Mouse (Mus musculus): ENCODE results near the gene Rnf169. TPM values are rescaled to one million over a fixed set of nuclear protein-coding genes. Genes with fewer than 3 reads are reported as not detected.

Rnf169 gene
- polyA plus RNA-seq, 1 experiment from 2014 or later: 2.8 TPM

DNA sequence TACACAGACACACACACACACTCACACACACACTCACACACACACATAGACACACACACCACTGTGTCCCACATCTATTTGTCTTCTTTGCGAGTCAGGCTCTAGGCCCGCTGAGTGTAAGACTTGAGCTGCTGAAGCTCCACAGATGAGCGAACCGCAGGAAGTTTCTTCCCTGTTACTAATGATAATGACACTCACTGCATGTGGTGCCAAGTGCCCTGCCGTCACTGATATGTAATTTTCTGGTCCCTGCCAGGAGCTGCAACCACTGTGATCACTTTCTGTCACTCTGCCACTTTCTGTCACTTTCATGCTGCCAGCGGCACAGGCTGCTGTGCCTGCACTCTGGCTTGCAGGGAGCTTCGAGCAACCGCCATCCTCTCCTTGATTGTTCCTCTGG, 31.8 kb upstream of the Rnf169 start:
- Histone ChIP-seq H3K36me3 (replicated peaks; ENCODE audit: insufficient read depth, low read length) (no peaks in the 10 kb centered on the region), H3K9ac (replicated peaks) (no peak overlapping the region), H3K4me1 (ENCODE audit: insufficient read depth) (0 out of 2 replicates have a peak, but pooled peaks cover 7% of the 10 kb centered on the region), H3K9me3 (ENCODE audit: low read length) (no peaks in the 10 kb centered on the region), H3K4me2 (ENCODE audit: low read depth, low read length) (no peak overlapping the region), H3K27me3 (ENCODE audit: insufficient read depth, low read length) (peaks cover 29% of the 10 kb centered on the region), H3K4me3 (ENCODE audit: low read depth, low read length) (no peak overlapping the region), H3K27ac (ENCODE audit: low read depth) (no peak overlapping the region)
- TF ChIP-seq CTCF (IDR thresholded peaks at IDR 0.05; ENCODE audit: low read depth) (no peak), EP300 (IDR thresholded peaks at IDR 0.05; ENCODE audit: low read depth) (no peak)
- DNase-seq: no peak
- whole genome bisulfite sequencing (ENCODE audit: insufficient replicate concordance): 61% methylated on average over 8 of the region's 8 CpGs
- no peak for ATAC-seq

DNA sequence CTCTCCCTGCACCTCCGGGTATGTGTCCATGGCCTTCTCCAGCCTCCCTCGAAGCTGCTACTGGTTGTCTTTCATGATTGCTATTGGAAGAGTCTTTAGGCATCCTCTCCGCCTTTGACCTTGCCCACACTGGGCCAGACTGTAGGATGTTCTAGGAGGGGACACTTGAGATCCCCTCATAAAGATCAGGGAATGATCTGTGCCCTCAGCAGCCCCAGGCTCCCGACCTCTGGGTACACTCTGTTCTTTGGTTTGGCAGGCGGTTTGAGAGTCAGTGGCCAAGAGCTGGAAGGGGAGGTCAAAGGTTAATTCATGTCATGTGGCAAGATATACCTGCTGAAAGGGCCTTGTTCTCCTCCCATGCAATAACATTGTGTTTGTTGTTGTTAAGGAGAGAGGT, 30.5 kb upstream of the Rnf169 start:
- 35% methylated on average over 5 of the region's 5 CpGs for WGBS (ENCODE audit: insufficient replicate concordance)
- no peaks in the 10 kb centered on the region for H3K9me3 ChIP-seq (ENCODE audit: low read length)
- H3K4me3 ChIP-seq (ENCODE audit: low read depth, low read length): no peak overlapping the region
- H3K4me1 ChIP-seq (ENCODE audit: insufficient read depth): peaks cover 10% of the 10 kb centered on the region; the same call in 1 of the 2 replicates
- H3K4me2 ChIP-seq (ENCODE audit: low read depth, low read length): no peak overlapping the region
- DNase-seq (no peak), ATAC-seq (peak; percentile 59; the same call in 1 of the 2 replicates)
- TF ChIP-seq CTCF (IDR thresholded peaks at IDR 0.05; ENCODE audit: low read depth): no peak
- no peak overlapping the region for H3K27ac ChIP-seq (ENCODE audit: low read depth)
- no peak overlapping the region for H3K9ac ChIP-seq (replicated peaks)
- H3K36me3 ChIP-seq (replicated peaks; ENCODE audit: insufficient read depth, low read length): no peaks in the 10 kb centered on the region
- H3K27me3 ChIP-seq (ENCODE audit: insufficient read depth, low read length): peaks cover 42% of the 10 kb centered on the region

DNA sequence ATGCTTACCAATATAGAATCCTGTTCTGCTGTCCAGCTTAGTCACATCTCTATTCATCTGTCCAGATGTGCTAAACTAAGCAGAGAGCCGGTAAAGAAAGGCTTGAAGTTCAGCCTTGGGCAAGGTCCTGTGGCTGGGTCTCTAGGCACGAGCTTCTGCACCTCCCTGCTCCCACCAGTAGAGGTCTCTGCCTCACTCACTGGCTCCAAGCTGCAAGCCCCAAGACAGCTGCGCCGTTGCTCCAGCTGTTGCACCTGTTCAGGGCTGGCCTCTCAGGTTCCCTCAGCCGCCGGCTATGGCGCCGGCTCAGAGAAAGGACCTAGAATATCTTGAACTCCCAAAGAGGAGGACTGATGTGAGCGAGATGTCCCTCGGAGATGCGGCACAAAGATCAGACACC, 29.4 kb upstream of the Rnf169 start:
- Histone ChIP-seq H3K4me3 (ENCODE audit: low read depth, low read length) (no peak overlapping the region), H3K9ac (replicated peaks) (no peak overlapping the region), H3K36me3 (replicated peaks; ENCODE audit: insufficient read depth, low read length) (no peaks in the 10 kb centered on the region), H3K27me3 (ENCODE audit: insufficient read depth, low read length) (peaks cover 52% of the 10 kb centered on the region), H3K27ac (ENCODE audit: low read depth) (no peak overlapping the region), H3K4me2 (ENCODE audit: low read depth, low read length) (no peak overlapping the region), H3K9me3 (ENCODE audit: low read length) (no peaks in the 10 kb centered on the region), H3K4me1 (ENCODE audit: insufficient read depth) (peaks cover 11% of the 10 kb centered on the region; the same call in 1 of the 2 replicates)
- DNase-seq (peak; percentile 72), ATAC-seq (peak; percentile 61; the same call in 1 of the 2 replicates)
- TF ChIP-seq CTCF (IDR thresholded peaks at IDR 0.05; ENCODE audit: low read depth) (peak; percentile 85), EP300 (IDR thresholded peaks at IDR 0.05; ENCODE audit: low read depth) (no peak)
- 11% methylated on average over 11 of the region's 11 CpGs for WGBS (ENCODE audit: insufficient replicate concordance)

DNA sequence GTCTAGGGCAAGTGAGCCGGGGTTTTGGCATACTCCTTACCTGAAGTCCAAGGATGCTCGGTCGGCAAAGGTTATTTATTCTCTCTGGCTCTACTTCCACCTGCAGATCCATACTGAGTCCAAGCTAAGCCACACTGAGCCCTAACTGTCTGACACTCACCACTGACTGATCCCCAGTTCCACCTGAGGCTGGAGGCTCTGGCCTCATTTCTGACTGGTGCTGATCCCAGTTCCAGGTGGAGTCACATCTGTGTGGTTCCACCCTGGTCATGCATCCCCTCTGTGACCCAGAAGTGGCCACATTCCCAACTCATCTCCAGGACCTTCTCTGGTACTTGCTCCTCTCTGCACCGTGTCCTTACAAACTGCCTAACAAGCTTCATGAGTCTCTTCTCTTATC, 28.5 kb upstream of the Rnf169 start:
- ATAC-seq (no peak), DNase-seq (no peak)
- Histone ChIP-seq H3K4me2 (ENCODE audit: low read depth, low read length) (no peak overlapping the region), H3K4me1 (ENCODE audit: insufficient read depth) (peaks cover 11% of the 10 kb centered on the region; the same call in 1 of the 2 replicates), H3K4me3 (ENCODE audit: low read depth, low read length) (no peak overlapping the region), H3K36me3 (replicated peaks; ENCODE audit: insufficient read depth, low read length) (no peaks in the 10 kb centered on the region), H3K27me3 (ENCODE audit: insufficient read depth, low read length) (peaks cover 61% of the 10 kb centered on the region), H3K9me3 (ENCODE audit: low read length) (no peaks in the 10 kb centered on the region), H3K27ac (ENCODE audit: low read depth) (no peak overlapping the region), H3K9ac (replicated peaks) (no peak overlapping the region)
- TF ChIP-seq CTCF (IDR thresholded peaks at IDR 0.05; ENCODE audit: low read depth): no peak
- no peak for TF ChIP-seq EP300 (IDR thresholded peaks at IDR 0.05; ENCODE audit: low read depth)
- 80% methylated on average over 4 of the region's 4 CpGs for WGBS (ENCODE audit: insufficient replicate concordance)

DNA sequence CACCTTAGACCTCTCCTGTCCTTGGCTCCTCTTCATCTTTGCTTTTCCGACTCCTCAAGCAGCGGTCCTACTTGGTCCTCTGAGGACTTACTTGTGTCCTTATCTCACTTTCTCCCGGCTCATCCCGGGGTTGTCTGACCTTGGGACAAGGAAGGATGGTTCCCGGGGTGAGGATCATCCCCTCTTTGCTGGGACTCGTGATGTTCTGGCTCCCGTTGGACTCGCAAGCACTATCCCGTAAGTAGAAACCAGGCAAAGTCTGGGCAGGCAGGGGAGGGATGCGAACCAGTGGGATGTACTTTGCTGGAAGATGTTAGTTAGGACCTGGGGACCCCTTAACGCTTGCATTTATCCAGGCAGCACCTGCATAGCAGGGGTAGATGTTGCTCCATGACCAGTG, 26.2 kb upstream of the Rnf169 start:
- peaks cover 61% of the 10 kb centered on the region for H3K27me3 ChIP-seq (ENCODE audit: insufficient read depth, low read length)
- no peak overlapping the region for H3K27ac ChIP-seq (ENCODE audit: low read depth)
- H3K36me3 ChIP-seq (replicated peaks; ENCODE audit: insufficient read depth, low read length): no peaks in the 10 kb centered on the region
- H3K9ac ChIP-seq (replicated peaks): no peak overlapping the region
- ATAC-seq (no peak), DNase-seq (no peak)
- H3K9me3 ChIP-seq (ENCODE audit: low read length): no peaks in the 10 kb centered on the region
- H3K4me3 ChIP-seq (ENCODE audit: low read depth, low read length): no peak overlapping the region
- H3K4me1 ChIP-seq (ENCODE audit: insufficient read depth): peaks cover 11% of the 10 kb centered on the region; the same call in 1 of the 2 replicates
- TF ChIP-seq CTCF (IDR thresholded peaks at IDR 0.05; ENCODE audit: low read depth) (no peak), EP300 (IDR thresholded peaks at IDR 0.05; ENCODE audit: low read depth) (no peak)
- 9% methylated on average over 11 of the region's 11 CpGs for WGBS (ENCODE audit: insufficient replicate concordance)
- H3K4me2 ChIP-seq (ENCODE audit: low read depth, low read length): no peak overlapping the region

DNA sequence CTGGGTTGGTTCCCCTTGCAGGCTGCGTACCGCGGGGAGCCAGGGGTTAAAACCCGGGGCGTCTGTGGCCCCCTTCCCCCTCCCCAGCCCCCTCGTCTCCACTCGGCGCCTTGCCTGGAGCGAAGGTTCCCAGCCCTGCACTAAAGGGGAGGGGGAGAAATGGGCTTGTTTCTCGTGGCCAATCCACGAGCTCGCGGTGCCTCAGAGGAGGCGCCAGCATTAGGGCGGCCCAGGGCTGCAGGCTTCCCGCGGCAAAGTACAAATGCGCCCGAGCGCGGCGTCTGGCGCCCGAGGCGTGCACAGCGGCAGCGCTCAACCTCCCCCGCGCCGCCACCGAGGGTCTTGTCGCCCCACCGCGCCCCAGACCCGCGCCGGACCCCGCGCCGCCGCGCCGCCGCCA, 25.5 kb upstream of the Rnf169 start, which contains the start of gene Chrdl2:
Gene Chrdl2 (plus strand): TSS at position 383 of the 400 bp plus-strand sequence.
- DNase-seq (peak; percentile 27), ATAC-seq (0 out of 2 replicates have a peak, but pooled peaks have one; percentile 21)
- Histone ChIP-seq H3K4me3 (ENCODE audit: low read depth, low read length) (peak within 1 kb of the TSS; percentile 37), H3K4me1 (ENCODE audit: insufficient read depth) (peaks cover 11% of the 10 kb centered on the region; the same call in 1 of the 2 replicates), H3K27me3 (ENCODE audit: insufficient read depth, low read length) (peaks cover 64% of the 10 kb centered on the region), H3K4me2 (ENCODE audit: low read depth, low read length) (peak within 1 kb of the TSS; percentile 68), H3K9me3 (ENCODE audit: low read length) (no peaks in the 10 kb centered on the region), H3K9ac (replicated peaks) (no peak within 1 kb of the TSS), H3K27ac (ENCODE audit: low read depth) (no peak within 1 kb of the TSS), H3K36me3 (replicated peaks; ENCODE audit: insufficient read depth, low read length) (no peaks in the 10 kb centered on the region)
- TF ChIP-seq CTCF (IDR thresholded peaks at IDR 0.05; ENCODE audit: low read depth) (no peak), EP300 (IDR thresholded peaks at IDR 0.05; ENCODE audit: low read depth) (no peak)
- WGBS (ENCODE audit: insufficient replicate concordance): under 1% methylated on average over 39 of the region's 44 CpGs

All from liver, postnatal 0 days (tissue).